Mouse (Mus musculus) embryonic facial prominence, embryonic 11.5 days (tissue): ENCODE data around the gene Ppp2r1b. TPM values are rescaled to one million over a fixed set of nuclear protein-coding genes. Genes with fewer than 3 reads are reported as not detected.

Experiments
- ATAC-seq: fragments of 200-750 bp; cut with Nextera tagmentation; replicated peaks from 2 replicates; pipeline ENCODE4 v1.8.0; 2017; ENCODE audit warnings: low read depth; ENCODE audit not compliant: insufficient number of reproducible peaks, low FRiP score, low TSS enrichment
- DNase-seq: peaks from one replicate; pipeline ENCODE4 v3.0.0-alpha.2; 2015; ENCODE audit warnings: low spot score
- H3K27ac ChIP-seq: fragments of 300-500 bp; sonication (generic); replicated peaks from 2 replicates; pipeline ENCODE4 v1.5.1; 2014; ENCODE audit warnings: mild to moderate bottlenecking, low read depth, low read length, control low read depth
- H3K27me3 ChIP-seq: fragments of 300-500 bp; sonication (generic); 2 replicates; pipeline ENCODE4 v1.6.1; 2014; ENCODE audit warnings: mild to moderate bottlenecking, low read length, moderate library complexity, mixed read lengths; ENCODE audit not compliant: control insufficient read depth, insufficient read depth
- H3K36me3 ChIP-seq: fragments of 300-500 bp; sonication (generic); replicated peaks from 2 replicates; pipeline ENCODE4 v1.6.1; 2014; ENCODE audit warnings: low read depth, mild to moderate bottlenecking, low read length, moderate library complexity, mixed read lengths; ENCODE audit not compliant: control insufficient read depth, insufficient read depth
- H3K4me1 ChIP-seq: fragments of 300-500 bp; sonication (generic); 2 replicates; pipeline ENCODE4 v1.6.1; 2014; ENCODE audit warnings: low read length, mixed read lengths; ENCODE audit not compliant: control insufficient read depth, insufficient read depth
- H3K4me2 ChIP-seq: fragments of 300-500 bp; sonication (generic); 2 replicates; pipeline ENCODE4 v1.6.1; 2014; ENCODE audit warnings: low read depth, mild to moderate bottlenecking, control low read depth, low read length, moderate library complexity
- H3K4me3 ChIP-seq: fragments of 300-500 bp; sonication (generic); 2 replicates; pipeline ENCODE4 v1.5.1; 2014; ENCODE audit warnings: low read depth, low read length, control low read depth
- H3K9ac ChIP-seq: fragments of 300-500 bp; sonication (generic); replicated peaks from 2 replicates; pipeline ENCODE4 v1.6.1; 2014; ENCODE audit warnings: mild to moderate bottlenecking, control low read depth, low read length
- H3K9me3 ChIP-seq: fragments of 300-500 bp; sonication (generic); replicated peaks from 2 replicates; pipeline ENCODE4 v1.6.1; 2016; ENCODE audit warnings: mild to moderate bottlenecking, low read length, inconsistent platforms, mixed read lengths; ENCODE audit not compliant: control insufficient read depth
- WGBS: fragments of 180-500 bp; shearing (Covaris S2); extraction: QIAGEN DNeasy Blood & Tissue Kit; methylation state at CpG from one replicate; pipeline ENCODE4 v1.1.7; 2014; 5-methylcytosine and 5-hydroxymethylcytosine counted together
- polyA plus RNA-seq: library from polyadenylated mRNA; unstranded; fragments of >200 nt; fragmentation: Nextera tagmentation; extraction: Ambion mirVana; gene quantifications from 2 replicates; pipeline ENCODE4 v1.2.1, GENCODE M21; 2014

Ppp2r1b gene
- polyA plus RNA-seq, 1 experiment from 2014 or later = 136 TPM

DNA sequence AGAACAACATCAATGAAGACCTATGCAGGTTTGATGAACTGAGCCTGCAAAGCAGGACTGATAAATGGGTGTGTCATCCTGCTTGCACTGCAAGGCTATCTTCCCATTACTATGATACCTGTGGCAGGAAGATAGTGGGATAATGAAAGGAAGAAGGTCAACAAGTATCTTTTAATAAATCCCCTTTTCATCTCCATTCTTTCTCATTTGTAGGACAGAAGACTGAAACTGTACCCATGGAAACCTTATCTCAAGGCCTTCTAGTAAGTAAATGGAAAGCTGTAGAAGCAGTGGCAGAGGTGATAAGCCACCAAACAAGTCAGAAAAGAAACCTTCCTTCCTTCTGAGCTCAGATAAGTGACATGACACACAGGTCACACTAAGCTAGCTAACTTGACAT lies 79.4 kb downstream of the Ppp2r1b start:
- H3K4me2 ChIP-seq = no peak overlapping the region
- H3K4me3 ChIP-seq = no peak overlapping the region
- ATAC-seq (no peak), DNase-seq (no peak)
- no peaks in the 10 kb centered on the region for H3K36me3 ChIP-seq
- no peak overlapping the region for H3K9ac ChIP-seq
- H3K27me3 ChIP-seq = no peaks in the 10 kb centered on the region
- no peak overlapping the region for H3K27ac ChIP-seq
- H3K9me3 ChIP-seq = no peaks in the 10 kb centered on the region
- H3K4me1 ChIP-seq = no peaks in the 10 kb centered on the region

DNA sequence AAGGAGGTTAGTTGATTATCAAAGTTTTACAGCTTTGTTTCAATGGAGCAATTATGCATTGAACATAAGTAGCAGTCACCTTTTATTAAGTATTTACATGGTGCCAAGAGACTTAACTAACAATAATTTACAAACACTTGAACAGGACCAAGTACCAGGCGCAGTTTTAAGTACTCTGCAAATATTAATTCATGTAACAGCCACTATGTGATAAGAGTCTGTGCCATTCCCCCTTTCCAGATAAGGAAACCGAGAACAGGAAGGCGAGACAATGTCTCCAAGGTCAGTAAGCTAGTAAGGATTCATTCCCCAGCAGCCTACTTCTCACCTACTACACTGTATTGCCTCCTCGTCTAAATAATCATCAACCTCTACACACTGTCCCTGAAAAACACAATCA lies 80.7 kb downstream of the Ppp2r1b start:
- DNase-seq = no peak
- no peaks in the 10 kb centered on the region for H3K9me3 ChIP-seq
- no peak overlapping the region for H3K4me3 ChIP-seq
- H3K4me1 ChIP-seq = no peaks in the 10 kb centered on the region
- 87% methylated on average over 4 of the region's 4 CpGs for WGBS
- no peaks in the 10 kb centered on the region for H3K27me3 ChIP-seq
- no peaks in the 10 kb centered on the region for H3K36me3 ChIP-seq
- no peak overlapping the region for H3K9ac ChIP-seq
- ATAC-seq = no peak
- H3K27ac ChIP-seq = no peak overlapping the region
- no peak overlapping the region for H3K4me2 ChIP-seq

DNA sequence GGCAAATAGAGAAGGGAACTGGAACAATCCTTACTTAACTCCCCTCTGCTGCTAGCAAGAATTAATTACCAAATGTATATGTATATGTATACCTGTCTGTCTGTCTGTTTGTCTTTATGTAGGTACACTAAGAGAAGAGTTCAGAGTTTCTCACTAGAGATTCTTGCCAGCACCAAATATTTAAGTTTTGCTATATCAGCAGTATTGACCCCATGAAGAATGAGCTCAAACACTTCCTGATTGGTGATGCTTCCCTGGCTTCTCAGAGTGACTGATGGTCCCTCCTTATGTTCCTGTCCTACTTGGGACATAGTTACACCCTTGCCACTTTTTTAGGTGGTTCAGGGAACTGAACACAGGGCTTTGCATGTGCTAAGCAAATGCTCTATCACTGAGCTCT lies 84.9 kb downstream of the Ppp2r1b start:
- H3K9me3 ChIP-seq = no peaks in the 10 kb centered on the region
- H3K4me3 ChIP-seq = no peak overlapping the region
- H3K27ac ChIP-seq = no peak overlapping the region
- H3K9ac ChIP-seq = no peak overlapping the region
- H3K4me1 ChIP-seq = no peaks in the 10 kb centered on the region
- H3K27me3 ChIP-seq = no peaks in the 10 kb centered on the region
- H3K4me2 ChIP-seq = no peak overlapping the region
- 0 out of 2 replicates have a peak, but pooled peaks cover 2% of the 10 kb centered on the region for H3K36me3 ChIP-seq
- DNase-seq = no peak
- no peak for ATAC-seq

DNA sequence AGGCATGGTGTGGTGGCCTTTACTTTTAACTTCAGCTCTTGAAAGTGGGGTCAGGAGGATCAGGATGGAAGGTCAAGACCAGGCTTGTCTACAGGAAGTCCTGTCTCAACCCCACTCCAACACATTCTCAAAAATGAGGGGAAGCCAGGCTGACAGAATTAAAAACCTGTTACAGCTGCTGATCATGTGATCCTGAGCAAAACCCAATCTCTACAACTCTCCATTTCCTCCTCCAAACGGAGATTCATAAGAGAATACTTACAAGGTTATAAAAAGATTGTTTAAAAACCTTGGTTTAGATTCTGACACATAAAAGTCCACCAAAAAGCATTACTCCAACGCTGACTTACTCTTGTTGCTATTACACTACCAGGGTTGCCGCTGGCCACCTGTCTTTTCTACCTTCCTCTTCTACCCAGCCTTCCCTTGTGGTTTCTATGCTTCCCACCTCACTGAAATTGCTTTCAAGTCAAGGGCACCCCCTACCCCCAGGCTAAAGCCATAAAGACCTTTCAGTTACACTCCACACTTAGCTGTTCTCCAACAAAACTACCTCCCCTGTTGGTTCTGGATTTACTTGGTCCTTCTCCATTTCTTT lies 96.8 kb downstream of the Ppp2r1b start:
- Histone ChIP-seq H3K4me2 (no peak overlapping the region), H3K4me3 (no peak overlapping the region), H3K36me3 (no peaks in the 10 kb centered on the region), H3K27me3 (no peaks in the 10 kb centered on the region), H3K9ac (no peak overlapping the region), H3K4me1 (no peaks in the 10 kb centered on the region), H3K27ac (no peak overlapping the region), H3K9me3 (no peaks in the 10 kb centered on the region)
- WGBS = 81% methylated on average over 3 of the region's 3 CpGs
- DNase-seq (no peak), ATAC-seq (no peak)

- Histone ChIP-seq H3K27me3 (no peaks in the 10 kb centered on the region), H3K4me3 (no peak overlapping the region), H3K4me2 (no peak overlapping the region), H3K4me1 (no peaks in the 10 kb centered on the region), H3K36me3 (no peaks in the 10 kb centered on the region), H3K27ac (no peak overlapping the region), H3K9me3 (no peaks in the 10 kb centered on the region), H3K9ac (no peak overlapping the region)
- 87% methylated on average over 2 of the region's 2 CpGs for WGBS
- ATAC-seq = no peak
- DNase-seq = no peak
These were observed 97.6 kb downstream of the Ppp2r1b start for GRCm38 (mm10) chr9:50942711-50943110.

Other genes with a start within 250 kb of the Ppp2r1b start
- 302 and 308 TPM in 2 replicates for gene Sdhd, start 241.5 kb upstream of the Ppp2r1b start, polyA plus RNA-seq
- gene Timm8b, start 241.4 kb upstream of the Ppp2r1b start, polyA plus RNA-seq = 301 and 326 TPM in 2 replicates
- gene Pih1d2, start 228.0 kb upstream of the Ppp2r1b start, polyA plus RNA-seq = 3.1 and 5.3 TPM in 2 replicates
- gene Nkapd1, start 227.8 kb upstream of the Ppp2r1b start, polyA plus RNA-seq = 30.8 and 35.3 TPM in 2 replicates
- 61.2 and 65.6 TPM in 2 replicates for gene Dlat, start 185.5 kb upstream of the Ppp2r1b start, polyA plus RNA-seq
- gene Dixdc1, start 105.8 kb upstream of the Ppp2r1b start, polyA plus RNA-seq = 24.2 and 25.3 TPM in 2 replicates
- gene 2310030G06Rik, start 98.8 kb upstream of the Ppp2r1b start, polyA plus RNA-seq = 3.4 and 3.8 TPM in 2 replicates
- 17.4 and 23.2 TPM in 2 replicates for gene Cryab, start 94.0 kb upstream of the Ppp2r1b start, polyA plus RNA-seq
- 3.0 and 4.4 TPM in 2 replicates for gene Hspb2, start 92.9 kb upstream of the Ppp2r1b start, polyA plus RNA-seq
- 14.1 and 14.3 TPM in 2 replicates for gene Fdxacb1, start 77.1 kb upstream of the Ppp2r1b start, polyA plus RNA-seq
- 41.6 and 43.2 TPM in 2 replicates for gene Alg9, start 70.3 kb upstream of the Ppp2r1b start, polyA plus RNA-seq
- gene 1110032A03Rik, start 69.8 kb upstream of the Ppp2r1b start, polyA plus RNA-seq = 32.4 and 33.3 TPM in 2 replicates
- gene Sik2, start 163.8 kb downstream of the Ppp2r1b start, polyA plus RNA-seq = 12.5 and 14.2 TPM in 2 replicates
- gene Btg4, start 215.6 kb downstream of the Ppp2r1b start, polyA plus RNA-seq = not detected in 2 replicates
- gene Layn, start 231.8 kb downstream of the Ppp2r1b start, polyA plus RNA-seq = 1.6 and 5.6 TPM in 2 replicates